8 mouse cellular contexts compared by ENCODE assay signal in the genomic region with DNA sequence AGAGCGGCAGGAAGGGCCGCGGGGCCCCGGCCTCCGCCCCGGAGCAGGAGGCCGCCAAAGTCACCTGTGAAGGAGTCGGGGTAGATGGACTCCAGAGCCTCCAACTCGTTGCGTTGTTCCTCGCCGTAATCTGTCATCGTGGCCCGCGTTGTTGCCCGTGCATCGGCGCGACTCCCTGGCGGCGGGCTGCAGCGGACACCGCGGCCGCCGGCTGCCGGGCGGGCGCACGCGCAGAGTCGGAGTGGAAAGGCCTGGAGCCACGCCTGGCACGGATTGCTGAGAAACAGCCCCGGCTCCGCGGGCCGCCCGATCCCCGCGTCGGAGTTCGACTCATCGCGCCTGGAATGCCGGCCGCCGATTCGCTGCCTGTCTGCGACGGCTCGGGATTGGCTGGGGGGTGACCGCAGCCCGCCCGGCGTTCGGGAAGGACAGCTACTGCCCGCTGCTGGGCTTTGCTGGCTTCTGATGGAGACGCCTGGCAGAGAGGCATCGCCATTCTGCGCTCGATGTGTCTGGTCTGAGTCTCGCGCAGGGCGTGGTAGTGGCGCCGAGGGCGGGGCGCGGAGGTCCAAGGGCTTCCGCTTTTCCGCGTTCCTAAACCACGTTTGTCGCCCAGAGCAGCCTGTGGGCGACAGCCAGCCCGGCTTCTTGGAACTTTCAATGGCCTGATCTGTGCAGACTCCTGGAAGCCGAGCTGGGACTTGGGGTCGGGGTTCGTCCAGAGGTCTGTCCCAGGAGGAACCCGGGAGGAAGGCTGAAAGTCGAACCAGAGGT. TPM values are rescaled to one million over a fixed set of nuclear protein-coding genes. Genes with fewer than 3 reads are reported as not detected.
DNase-seq lines count a peak whose midpoint lies in the region; ATAC-seq lines count a peak whose summit lies in the region.

TSS of gene Rwdd1 (minus strand) at position 323 of the 774 bp plus-strand sequence.

- peak within 1 kb of the TSS; percentile 92 for H3K27ac ChIP-seq in hindbrain, embryonic 16.5 days (ENCODE audit: low read depth, low read length)
- peak within 1 kb of the TSS; percentile 77 for H3K27ac ChIP-seq in macrophage

- no peaks in the 10 kb centered on the region for H3K9me3 ChIP-seq in hindbrain, embryonic 16.5 days (ENCODE audit: control insufficient read depth, low read length)

- H3K4me1 ChIP-seq in hindbrain, embryonic 16.5 days (ENCODE audit: control insufficient read depth, insufficient read depth, low read depth, low read length) = peaks cover 10% of the 10 kb centered on the region

- H3K4me3 ChIP-seq in hindbrain, embryonic 16.5 days (ENCODE audit: low read length) = peak within 1 kb of the TSS; percentile 95
- H3K4me3 ChIP-seq in macrophage (ENCODE audit: inconsistent target) = peak within 1 kb of the TSS; percentile 91

- H3K36me3 ChIP-seq in hindbrain, embryonic 16.5 days (ENCODE audit: control insufficient read depth, insufficient read depth, low read length) = no peaks in the 10 kb centered on the region
- no peaks in the 10 kb centered on the region for H3K36me3 ChIP-seq in macrophage (ENCODE audit: inconsistent target)

- peaks cover 43% of the 10 kb centered on the region for H3K79me2 ChIP-seq in macrophage (ENCODE audit: inconsistent target)

- DNase-seq in WW6 (ENCODE audit: low read depth, low spot score) = peak; percentile 76
- peak; percentile 97 for DNase-seq in cerebellum, postnatal 4 days (ENCODE audit: low spot score in 2 of 2)
- DNase-seq in gastrocnemius, adult 18-20 months (ENCODE audit: low spot score) = peak; percentile 98
- peak; percentile 96 to 99 for DNase-seq in left cerebral cortex, adult 18-20 months (ENCODE audit: low spot score in 2 of 2)
- DNase-seq in right cerebral cortex, adult 18-20 months = peak; percentile 99
- DNase-seq in urinary bladder, postnatal 10 days (ENCODE audit: low spot score) = peak; percentile 89

- H3K9ac ChIP-seq in hindbrain, embryonic 16.5 days (ENCODE audit: low read depth, low read length) = peak within 1 kb of the TSS; percentile 92

- H3K27me3 ChIP-seq in hindbrain, embryonic 16.5 days (replicated peaks; ENCODE audit: control insufficient read depth, insufficient read depth, low read length) = no peaks in the 10 kb centered on the region

- H3K4me2 ChIP-seq in hindbrain, embryonic 16.5 days (ENCODE audit: low read length) = peak within 1 kb of the TSS; percentile 76

- peak; percentile 100 for ATAC-seq in hindbrain, embryonic 16.5 days

- WGBS in hindbrain, embryonic 16.5 days = under 1% methylated on average over 74 of the region's 82 CpGs
- under 1% methylated on average over 73 of the region's 82 CpGs for whole genome bisulfite sequencing in macrophage (ENCODE audit: missing documents)

RNA-seq across cellular contexts. Expression of gene Rwdd1, which starts in this region (rescaled TPM):
- total RNA-seq in gastrocnemius, adult 18-20 months (2021) = 100 to 1,000 TPM; 154 to 162 TPM
- 110 TPM in 2 replicates for polyA plus RNA-seq in hindbrain, embryonic 16.5 days (2015; fragmentation: Nextera tagmentation; extraction: Ambion mirVana)
- 100 to 1,000 TPM in 1 of 2 experiments, 10 to 100 TPM in 1; 99.0 to 111 TPM for total RNA-seq in left cerebral cortex, adult 18-20 months (2021)
- total RNA-seq in macrophage (2018; cell fraction: chromatin; rRNA removed) = 10 to 100 TPM in 19 of 26 experiments, 1 to 10 TPM in 7; 2.7 to 31.8 (median 14.5) TPM
- 100 to 1,000 TPM in 13 of 26 experiments, 10 to 100 TPM in 13; 63.0 to 135 (median 97.6) TPM for total RNA-seq in macrophage (2018; cell fraction: cytosol; rRNA removed)
- total RNA-seq in macrophage (2018; cell fraction: nucleus; rRNA removed) = 10 to 100 TPM; 10.1 to 57.6 (median 24.0) TPM
- polyA plus RNA-seq in macrophage (2018) = 67.1 to 157 TPM (median 111 TPM) in 3 replicates

Comparison
In these comparisons a context has a peak if more than half of its experiments do, and no peak if none do; other contexts are left out.
1. Peak in every context shown above with its lines: DNase-seq, ATAC-seq, H3K4me3 ChIP-seq and H3K27ac ChIP-seq.